Mouse (Mus musculus) hematopoietic stem cell, adult 5-6 weeks (primary cell): ENCODE measurements at regions not wholly inside any gene's neighbourhood (a gene's known extent, or its start where the extent isn't known, plus 50 kb on each side); places are given as distances from the start of the nearest gene placed in this dataset.

Experiments
- ATAC-seq, 2 experiments: fragments of 125-278 bp in 1 of 2; replicated peaks in 1 of 2; 2 replicates each; pipeline ENCODE4 v1.8.0; 2016 to 2017; ENCODE audit warnings: inconsistent platforms in 2 of 2, mild to moderate bottlenecking in 2 of 2, moderate number of reproducible peaks in 2 of 2, low read depth in 1 of 2, moderate TSS enrichment in 1 of 2; ENCODE audit not compliant: low FRiP score in 2 of 2, poor library complexity in 2 of 2, severe bottlenecking in 2 of 2, insufficient read depth in 1 of 2, low TSS enrichment in 1 of 2

DNA sequence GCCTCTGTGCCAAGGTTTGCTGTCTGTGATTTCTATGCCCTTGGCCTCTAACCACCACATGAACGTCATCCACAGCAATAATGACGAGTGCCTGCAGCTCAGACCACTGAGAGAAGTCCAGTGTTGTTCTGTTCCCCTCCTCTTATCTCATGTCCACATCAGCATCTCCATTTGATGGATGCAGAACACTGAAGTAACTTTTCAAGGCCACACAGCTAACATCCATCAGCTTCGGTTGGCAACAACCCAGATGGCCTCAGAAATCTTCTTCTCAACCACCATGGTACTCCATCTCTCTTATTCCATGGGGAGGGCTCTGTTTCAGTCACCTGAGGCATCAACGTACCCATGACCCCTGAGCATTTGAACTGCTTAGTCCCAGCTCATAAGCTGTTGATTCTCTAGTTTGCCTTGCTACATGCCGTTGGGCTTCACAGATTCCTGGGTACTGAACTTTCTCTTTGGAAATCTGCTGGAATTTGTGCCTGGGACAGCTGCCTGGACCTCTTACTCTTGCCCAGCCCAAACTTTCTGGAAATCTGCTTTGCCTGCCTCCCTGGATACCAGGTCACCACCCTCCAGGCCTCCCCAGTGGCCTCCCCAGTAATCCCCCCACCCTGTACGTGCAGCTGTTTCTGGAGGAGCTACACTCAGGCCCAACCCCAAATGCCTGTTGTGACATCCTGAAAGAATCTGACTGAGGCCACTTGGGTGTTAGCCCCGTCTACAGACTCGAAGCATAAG lies 94.1 kb upstream of the Fggy start:
- no peak for ATAC-seq

DNA sequence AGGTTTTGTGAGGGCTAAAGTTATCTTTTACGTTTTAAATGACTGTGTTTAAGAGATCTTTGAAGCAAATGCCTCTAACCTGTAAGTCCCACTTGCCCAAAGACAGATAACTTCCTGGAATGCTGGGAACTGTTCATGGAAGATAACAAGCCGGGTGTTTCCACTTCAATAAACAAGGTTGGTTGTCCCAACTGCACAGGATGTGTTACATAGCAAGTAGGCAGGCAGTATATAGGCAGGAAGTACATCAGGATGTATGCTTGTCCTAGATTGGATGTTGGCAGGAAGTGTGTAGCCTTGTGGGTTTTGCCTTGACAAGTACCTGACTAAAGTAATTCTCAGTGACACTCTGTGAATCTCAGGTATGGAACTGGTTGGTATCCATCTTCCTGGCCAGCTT lies 90.7 kb upstream of the Fggy start:
- peak; percentile 91 to 96 for ATAC-seq

DNA sequence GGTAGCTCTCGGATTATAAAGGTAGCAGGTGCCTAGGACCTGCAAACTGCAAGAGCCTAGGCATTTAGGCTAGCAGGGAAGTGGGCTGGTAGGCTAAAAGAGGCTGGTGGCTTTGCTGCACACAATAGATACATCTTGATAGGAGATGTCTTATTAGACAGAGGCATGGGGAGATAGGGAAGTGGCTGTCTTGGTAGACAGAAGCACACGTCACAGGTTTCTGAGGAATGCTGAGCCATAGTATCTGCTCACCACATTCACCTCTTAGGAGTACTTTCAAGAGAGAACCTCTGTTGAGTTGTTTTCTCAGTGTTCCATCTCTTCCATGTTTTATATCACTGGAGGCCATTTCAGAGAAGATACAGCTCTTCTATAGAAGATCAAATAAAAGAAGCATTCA lies 89.8 kb upstream of the Fggy start:
- ATAC-seq = peak; percentile 12 to 34; a peak in 1 of 4 replicates

DNA sequence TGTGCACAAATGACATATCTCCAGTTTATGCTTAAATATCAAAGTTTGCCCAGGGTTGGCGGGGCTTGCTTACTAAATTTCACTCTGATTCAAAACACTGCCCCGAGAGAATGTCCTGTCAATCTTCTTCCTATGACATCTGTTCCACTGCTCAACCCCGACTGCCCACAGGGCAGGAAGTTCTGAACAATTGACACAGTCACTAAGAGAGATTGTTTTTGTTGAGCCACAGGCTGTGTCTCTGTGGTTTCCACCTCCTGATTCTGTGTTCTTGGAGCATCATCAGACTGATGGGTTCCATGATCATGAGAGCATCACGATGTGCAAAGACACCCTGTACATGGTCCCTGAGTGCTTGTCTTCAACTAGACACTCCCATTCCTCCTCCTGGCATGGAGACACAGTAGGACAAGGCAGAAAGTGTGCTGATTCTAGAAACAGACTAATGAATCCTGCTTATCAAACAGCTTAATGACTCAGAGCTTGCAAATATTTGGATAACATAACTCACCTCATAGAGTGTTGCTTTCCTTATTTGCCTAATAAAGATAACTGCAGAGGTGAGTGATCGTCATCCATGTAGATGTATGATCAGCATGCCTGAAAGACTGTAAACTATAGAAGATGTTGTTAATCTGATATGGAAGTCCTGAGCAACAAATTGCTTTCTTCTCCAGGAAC lies 82.4 kb upstream of the Fggy start:
- peak; percentile 49 to 56; a peak in 2 of 4 replicates for ATAC-seq

DNA sequence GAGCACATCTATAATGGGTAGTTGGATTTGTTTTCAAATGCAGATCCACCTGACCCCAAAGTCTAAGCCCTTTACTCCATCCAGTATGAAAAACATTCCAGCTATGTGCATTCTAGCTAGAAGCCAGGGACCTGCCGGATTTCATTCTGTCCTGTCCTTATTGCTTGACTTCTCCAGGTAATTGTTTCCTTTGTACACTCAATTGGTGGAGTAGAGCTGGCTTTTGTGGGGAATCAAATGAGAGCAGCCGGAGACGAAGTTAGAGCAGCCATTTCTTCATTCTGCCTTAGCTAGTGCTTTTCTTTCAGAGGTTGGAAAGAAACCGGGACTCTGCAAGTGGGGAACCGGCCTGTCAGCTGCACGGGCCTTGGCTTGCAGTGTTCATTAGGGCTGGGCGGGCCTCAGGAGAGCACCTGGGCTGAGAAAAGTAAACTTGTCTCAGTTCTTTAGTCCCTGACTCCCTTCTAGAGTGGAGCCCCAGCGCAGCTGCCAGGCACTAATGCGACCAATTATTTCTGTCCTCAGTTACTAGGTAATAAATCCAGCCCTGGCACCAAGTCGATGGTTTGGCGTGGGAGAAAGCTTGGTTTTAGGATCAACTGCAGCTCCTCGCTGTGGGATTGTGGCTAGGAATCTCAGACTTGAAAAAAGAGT lies 81.1 kb upstream of the Fggy start:
- ATAC-seq = no peak

DNA sequence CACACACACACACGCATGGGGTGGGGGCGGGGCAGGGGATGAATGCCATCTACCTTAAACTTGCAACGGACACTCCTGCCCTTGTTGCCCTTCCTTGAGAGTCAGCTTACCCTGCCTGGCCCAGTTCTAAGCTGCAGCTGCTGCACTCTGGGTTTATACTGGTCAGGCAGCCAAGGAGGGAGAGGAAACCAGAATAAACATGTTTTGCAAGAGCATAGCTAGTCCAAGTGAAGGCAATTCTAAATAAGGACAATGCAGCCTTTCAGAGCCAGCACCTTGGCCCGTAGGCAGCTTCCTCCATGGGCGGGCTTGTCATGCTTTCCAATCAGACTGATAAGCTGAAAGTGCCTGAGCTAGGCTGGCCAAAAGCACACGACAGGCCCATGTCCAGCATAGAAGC lies 73.7 kb upstream of the Fggy start:
- 0 out of 4 replicates have a peak, but pooled peaks have one; percentile 10 to 30 for ATAC-seq

DNA sequence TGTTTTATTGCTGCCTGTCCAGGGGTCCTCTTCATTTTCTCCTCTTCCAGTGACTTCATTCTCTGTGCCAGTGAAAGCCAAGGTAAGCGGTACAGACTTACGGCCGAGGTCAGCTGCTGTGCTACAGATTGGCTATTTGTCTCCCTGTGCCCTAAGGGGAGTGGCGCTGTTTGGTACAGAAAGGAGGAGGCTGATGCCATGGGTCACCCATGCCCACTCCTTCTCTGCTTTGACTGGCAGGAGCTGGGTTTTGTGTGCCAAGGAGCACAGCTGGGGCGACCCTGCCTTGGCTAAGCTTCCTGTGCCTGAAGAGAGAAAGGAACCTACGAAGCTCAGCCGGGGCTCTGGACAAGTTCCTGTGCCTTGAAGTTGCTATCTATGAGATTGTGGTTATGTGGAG lies 70.0 kb upstream of the Fggy start:
- peak; percentile 23 to 61; a peak in 3 of 4 replicates for ATAC-seq

DNA sequence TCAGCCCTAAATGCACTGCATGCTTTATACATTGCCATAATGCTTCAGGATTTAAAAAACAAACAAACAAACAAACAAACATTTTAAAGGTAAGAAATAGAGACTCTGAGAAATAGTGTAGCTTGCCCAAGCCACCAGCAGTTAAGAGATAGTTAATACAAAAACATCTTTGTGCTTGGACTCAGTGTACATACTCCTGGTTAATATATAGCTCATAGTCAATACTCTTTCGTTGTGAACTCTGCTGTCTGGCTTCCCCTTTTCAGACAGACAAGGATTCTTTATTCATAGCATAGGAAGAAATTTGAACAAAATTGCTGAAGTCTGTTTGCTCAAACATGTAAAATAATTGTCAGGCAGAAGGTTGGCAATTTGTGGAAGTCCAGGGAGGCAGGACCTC lies 69.3 kb upstream of the Fggy start:
- no peak for ATAC-seq

DNA sequence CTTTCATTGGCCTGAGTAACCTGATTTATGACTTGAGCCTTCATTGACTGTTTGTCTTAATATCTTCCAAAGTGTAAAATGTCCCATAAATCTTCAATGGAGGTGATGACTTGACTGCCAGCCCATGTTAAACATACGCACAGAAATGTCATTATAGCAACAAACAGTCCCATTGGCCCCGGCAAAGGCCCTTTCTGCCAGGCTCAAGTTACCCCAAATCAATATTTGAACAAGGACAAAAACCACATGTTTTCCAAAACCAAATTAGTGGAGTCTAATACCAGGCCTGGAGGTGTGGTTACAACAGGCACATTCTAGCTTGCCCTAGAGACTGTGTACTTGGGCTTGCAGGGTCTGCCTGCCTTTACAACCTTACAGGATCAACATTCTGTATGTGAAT lies 68.2 kb upstream of the Fggy start:
- ATAC-seq = no peak

DNA sequence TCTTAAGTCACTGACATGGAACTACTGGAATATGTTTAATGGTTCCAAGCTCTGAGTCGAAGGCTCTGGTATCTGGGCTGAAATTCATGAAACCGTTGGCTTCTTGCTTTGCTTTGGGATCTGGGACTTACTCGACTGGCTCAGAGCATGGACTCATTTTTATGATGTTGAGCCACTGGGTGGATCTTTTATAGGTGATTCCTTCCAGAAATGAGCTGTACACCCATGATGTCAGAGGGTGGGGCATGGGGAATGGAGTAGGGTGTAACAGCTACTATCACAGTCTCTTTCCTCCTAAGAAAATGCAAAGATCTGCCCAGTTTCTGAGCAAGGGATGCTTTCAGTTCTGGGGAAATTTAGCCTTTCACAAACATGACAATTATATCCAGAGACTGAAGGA lies 57.0 kb upstream of the Fggy start:
- ATAC-seq = no peak

DNA sequence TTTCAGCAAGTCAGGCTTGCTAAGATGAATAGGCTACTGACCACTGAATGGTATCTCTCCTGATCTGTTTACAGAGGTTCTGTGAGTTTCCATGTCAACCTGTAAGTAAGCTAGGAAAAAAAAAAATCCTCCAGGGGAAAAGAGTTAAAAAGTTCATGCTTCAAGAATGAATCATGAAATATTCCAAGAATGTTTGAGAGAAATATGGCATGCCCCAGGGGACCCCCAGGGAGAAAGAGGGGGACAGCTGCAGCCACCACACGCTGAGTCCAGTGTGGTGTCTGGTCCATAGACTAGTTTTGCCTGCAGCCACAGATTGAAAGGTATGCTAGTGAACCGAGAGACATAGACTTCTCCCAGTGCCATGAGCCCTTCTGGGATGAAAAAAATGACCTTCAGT lies 56.1 kb upstream of the Fggy start:
- ATAC-seq = no peak

DNA sequence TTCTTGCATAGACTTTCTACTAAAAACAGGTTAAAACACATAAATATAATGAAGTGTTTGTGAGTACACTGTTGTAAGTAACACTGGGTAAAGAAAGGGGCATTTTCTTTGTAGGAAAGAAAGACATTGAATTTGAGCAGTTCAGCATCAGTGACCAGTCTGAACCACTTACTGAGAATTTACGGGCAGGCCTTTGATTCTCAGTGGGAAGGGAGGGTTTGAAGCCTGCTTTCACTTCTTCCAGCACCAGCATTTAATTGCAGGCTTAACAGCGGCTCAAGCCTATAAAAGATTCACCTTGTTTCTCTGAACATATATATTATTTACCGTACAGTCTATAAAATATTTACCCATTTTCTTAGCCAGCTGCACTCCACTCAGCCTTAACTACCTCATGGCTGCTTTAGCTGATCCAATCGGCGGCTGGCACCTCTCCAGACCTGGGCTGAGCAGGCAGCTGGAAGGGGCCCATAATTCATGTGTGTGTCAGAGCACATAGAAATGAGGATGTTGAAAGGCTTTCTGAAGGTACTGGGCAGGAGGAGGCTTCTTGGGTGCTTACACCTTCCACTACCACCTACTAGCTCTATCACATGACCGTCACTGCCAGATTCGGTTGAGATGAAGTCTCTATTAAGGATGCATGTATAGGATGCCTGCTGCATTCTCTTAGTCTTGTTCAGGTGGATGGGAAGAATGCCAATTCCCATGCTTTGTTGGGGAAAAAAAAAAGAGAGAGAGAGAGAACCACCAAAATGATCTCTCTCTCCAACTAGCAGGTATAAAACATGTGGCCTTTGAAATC lies 50.0 kb upstream of the Fggy start:
- peak; percentile 99 for ATAC-seq
